Mouse (Mus musculus): ENCODE measurements at regions not wholly inside any gene's neighbourhood (a gene's known extent, or its start where the extent isn't known, plus 50 kb on each side); places are given as distances from the start of the nearest gene placed in this dataset.

DNA sequence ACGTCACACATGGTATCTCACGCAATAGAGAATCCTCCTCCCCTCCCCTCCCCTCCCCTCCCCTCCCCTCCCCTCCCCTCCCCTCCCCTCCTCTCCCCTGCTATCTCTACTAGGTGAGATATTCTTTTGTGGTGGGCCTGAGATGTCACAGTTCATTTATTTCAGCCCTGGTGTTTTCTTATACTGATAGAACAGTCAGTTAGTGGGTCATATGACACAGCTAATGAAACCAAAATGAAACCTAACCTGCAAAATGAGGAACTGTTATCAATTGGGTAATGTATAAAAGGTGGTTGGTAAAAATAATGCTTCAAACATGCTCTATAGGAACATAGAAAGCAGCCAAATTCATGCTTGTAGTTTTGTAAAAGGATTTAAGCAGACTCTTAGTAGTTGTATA, 174.5 kb upstream of the Syt1 start:
- DNase-seq (ENCODE audit: low spot score in 2 of 2) = no peak

DNA sequence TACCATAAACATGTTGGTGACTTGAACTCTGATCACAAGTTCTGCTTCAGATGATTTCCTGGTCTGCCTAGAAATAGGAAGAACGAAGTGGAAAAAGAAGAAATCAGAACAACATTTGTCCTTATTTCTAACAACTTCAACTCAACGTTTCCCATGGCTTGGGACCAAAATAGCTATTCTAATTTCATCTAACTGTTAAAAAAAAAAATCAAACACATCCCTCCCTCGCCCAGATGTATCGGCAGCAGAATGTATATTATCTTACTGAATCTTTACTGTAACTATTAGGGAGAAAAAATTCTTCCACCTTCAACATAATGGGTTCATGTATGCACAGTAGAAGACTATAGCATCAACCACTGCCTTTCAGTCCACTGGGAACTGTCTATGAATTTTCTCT, 169.7 kb upstream of the Syt1 start:
- no peak for DNase-seq (ENCODE audit: low spot score in 2 of 2)

DNA sequence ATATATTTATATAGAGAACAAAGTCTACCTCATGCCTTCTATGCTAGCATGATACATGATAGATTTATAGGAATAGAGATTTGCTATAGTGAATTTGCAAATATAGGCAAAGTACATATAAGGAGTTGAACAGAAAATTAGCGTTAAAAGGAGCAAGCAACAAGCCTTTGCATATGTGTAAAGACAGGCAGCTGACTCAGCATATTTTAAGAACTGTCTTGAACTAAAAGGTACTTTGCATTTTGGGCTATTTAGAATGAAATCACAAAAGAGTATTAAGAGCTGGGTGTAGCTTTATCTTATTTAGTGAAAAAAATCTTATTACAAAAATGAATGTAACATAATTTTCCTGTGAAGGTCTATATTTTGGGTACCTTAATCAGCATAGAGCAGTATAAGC, 149.9 kb upstream of the Syt1 start:
- DNase-seq (ENCODE audit: low spot score in 2 of 2) = no peak

DNA sequence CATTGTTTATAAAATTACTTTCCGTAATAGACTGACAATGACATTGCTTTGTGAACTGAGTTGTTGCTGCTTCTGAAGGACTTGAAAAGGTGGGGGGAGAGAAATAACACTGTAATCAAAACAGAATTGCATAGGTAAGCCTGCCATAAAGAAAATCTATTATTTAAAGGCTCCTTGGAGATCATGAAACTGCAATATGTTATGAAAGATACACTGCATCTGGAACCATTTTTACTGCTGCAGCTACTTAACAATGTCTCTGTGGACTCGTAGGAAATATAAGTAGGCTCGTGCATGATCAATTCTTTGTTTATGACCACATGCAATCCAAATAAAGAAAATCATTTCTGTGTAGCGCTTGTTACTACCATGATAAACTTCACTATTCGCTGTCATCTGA, 145.0 kb upstream of the Syt1 start:
- no peak for DNase-seq (ENCODE audit: low spot score in 2 of 2)

DNA sequence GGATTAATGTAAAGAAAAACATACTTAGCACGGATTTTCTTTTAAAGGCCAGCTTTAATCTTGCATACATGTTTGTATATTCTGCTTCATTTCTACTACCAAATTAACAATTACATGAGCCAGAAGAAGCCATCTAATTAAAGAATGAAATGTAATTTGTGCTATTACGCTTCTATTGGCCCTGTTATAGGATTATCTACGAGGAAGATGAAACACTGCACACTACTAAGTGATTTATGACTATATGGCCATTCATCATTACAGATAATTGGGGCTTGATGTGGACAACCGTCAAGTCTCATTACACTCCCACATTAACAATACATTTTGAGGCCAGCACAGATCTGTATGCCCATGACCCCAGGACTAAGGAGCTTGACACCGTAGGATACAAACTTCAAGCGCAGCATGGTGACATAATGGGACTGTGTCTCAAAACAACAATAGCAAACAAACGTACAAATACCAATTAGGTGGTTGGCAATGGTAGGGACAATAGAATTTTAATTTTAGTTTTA, 129.7 kb upstream of the Syt1 start:
- DNase-seq (ENCODE audit: low spot score in 2 of 2) = no peak

DNA sequence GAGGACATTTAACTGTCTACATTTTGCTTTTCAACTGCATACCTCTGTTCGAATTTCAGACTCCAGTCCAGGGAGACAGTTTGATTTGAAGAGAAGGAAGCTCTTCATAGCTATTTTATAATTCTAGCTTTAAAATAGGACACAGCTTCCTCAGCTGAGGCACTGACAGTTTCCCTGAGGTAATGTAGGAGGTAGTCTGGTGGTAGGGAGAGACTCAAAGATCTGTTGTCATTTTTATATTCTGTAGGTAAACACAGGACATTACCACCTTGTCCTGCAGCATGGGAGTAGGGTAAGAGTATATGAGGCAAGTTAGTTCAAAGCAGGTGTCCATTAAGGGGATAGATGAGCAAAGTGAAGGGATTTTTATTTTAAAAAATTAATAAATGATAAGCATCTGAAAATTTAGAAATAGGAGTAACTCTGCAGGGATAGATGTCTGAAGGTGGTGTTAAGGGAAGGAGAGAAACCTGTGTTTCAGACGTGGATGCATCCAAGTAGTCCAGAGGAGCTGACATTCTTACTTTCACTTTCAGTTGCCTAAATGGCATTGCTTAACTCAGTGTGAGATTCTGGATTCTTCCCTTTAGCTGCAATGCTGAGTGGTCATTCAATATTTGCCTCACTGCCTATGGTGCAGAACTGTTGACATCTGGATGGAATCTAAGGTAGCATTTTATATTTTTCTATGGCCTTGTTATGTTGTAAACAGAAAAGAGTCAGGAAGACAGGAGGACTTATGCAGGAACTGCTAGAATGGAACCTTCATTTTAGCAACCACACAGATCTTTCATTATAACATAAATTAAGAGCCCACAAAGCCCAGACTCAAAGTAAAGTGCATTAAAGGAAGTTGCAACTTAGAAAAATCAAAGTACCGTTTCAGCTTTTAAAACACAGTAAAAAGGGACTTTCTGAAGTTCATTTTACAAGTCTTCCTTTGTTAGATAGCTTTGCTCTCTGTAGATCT, 126.3 kb upstream of the Syt1 start:
- DNase-seq (ENCODE audit: low spot score in 2 of 2) = no peak

DNA sequence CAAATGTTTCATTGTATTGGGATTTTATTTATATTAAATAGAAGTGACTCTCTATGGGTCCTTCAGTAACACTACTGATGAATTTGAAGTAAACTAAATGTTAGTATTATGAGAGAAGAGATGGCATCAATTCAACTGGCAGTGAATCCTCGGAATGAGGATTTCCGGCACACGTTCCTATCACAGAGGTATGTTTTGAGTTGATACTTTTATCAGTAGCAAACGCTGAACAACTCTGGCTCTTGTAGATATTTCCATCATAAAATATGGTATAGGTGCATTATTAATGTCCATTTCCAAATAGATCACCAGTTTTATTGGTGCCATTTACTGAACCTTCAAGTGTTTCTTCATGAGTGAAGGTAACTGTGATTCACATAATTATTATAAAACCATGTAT, 123.7 kb upstream of the Syt1 start:
- no peak for DNase-seq (ENCODE audit: low spot score in 2 of 2)

DNA sequence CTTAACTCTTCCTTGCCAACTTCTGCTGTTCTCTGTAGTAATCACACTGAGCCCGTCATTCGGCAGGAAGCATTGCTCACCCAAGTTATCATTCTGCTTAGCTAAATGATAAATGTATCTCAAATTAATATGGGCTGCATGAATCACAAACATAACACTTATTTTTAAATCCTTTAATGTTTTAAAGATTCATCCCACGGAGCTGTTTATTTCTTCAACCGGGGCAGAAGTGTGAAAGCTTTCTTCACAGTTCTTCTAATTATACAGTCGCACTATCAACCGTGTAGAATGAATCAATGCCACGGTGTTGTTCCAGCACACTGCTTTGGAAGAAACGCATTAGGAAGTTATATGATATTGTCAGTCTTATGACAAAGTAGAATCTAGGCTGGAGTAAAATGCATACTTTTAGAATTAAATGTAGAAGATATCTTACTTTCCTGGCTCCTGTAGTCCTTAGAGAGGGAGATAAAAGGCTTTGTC, 121.3 kb upstream of the Syt1 start:
- no peak for DNase-seq (ENCODE audit: low spot score in 2 of 2)

DNA sequence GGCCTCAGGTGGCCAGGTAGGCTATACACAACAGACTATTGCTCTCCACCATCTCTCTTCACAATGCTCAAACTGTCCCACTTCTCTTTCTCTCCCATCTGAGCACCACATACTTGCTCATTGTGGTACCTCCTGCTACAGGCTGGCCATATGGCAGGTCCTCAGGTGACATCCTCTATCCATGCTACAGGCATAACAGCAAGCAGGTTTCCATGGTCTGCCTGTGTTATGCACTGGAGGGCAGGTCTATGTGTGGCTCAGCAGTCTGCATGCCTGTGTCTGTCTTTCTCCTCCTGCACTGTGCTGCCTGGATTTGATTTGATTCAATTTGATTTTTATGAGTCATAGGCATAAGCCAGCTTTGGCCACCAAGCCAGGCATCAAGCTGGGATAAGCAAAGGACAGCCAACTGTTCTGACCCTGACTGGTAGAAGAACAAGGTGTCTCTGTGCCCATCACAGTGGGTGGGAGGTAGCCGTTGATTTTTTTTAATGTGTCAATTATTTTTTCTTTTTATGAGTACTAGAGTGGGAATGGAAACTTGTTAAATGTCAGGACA, 118.8 kb upstream of the Syt1 start:
- no peak for DNase-seq (ENCODE audit: low spot score in 2 of 2)

DNA sequence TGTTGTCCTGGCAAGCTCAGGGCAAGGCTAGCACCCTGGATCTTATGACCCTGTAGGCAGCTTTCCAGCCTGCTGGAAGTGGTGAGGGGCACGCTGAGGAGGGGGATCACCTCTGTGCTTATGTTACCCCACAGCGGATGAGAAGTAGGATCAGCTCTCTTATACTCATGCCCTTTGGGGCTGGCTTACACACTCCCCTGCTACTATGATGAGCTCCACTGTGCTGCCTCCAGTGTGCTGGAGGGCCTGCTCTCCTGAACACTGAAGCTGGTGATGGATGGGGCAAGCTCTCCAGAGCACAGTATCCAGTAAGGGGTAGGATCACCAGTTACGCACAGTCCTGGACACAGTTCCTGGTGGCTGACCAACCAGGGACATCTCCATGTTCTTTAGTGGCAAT, 118.3 kb upstream of the Syt1 start:
- no peak for DNase-seq (ENCODE audit: low spot score in 2 of 2)

DNA sequence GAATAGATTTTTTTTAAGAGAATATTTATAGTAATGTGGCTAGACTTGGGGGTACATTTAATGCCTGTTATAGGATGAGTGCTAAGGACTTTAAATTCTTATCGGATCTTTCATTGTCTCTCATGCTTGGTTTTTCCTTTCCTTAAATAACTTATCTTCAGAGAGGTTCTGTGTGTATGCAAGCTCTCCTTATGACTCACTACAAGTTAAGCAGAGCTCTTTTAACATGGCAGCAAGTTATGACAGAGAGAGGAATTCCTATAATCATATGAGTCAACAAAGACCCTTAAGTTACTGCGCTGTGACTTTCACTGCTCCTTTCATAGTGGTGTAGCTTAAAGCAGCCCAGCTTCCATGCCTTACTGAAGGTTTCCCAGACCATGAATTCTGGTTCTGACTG, 115.9 kb upstream of the Syt1 start:
- no peak for DNase-seq (ENCODE audit: low spot score in 2 of 2)

DNA sequence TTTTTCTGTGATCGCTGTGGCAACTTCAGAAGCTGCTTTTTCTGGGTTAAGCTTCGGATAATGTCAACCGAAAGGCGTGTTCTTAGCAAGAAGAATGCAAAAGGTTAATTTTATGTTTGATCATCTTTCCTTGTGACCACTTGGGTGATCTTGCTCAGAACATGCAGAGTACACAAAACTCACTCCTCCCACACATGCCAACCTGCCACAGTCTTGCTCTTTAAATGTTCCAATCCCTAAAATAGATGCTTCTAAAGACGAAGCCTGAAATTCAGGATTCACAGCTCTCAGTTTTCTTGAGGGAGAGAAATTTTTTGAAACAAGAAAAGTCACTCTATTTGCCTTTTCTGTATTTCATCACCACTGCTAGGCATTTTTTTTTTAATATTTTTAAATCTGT, 106.4 kb upstream of the Syt1 start:
- DNase-seq (ENCODE audit: low spot score in 2 of 2) = no peak

DNA sequence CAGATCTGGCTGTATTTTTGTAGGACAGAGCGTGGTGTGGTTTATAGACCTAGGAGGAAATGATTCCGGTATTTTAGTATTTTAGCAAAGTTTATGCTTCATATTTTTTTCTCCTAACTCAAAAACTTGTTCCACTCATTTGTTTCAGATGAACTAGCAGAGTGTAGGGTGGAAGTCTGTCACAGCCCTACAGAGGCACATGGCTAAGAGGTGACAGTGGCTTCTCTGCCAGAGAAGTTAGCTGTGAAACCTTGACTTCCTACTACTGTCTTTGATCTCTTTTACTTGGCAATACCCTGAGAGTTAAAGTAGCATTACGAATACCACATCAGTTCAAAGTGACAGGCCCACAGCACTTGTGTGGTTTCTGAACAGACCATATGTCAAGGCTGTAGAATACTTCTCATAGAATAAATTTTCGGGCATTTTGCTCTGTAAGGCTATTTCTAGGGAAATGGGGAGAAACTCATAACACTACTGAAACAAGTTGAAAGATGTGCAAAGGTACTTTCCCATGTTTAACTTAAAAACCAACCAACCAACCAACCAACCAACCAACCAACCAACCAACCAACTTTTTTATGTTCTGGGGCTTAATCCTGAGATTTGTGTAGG, 104.3 kb upstream of the Syt1 start:
- no peak for DNase-seq (ENCODE audit: low spot score in 2 of 2)

DNA sequence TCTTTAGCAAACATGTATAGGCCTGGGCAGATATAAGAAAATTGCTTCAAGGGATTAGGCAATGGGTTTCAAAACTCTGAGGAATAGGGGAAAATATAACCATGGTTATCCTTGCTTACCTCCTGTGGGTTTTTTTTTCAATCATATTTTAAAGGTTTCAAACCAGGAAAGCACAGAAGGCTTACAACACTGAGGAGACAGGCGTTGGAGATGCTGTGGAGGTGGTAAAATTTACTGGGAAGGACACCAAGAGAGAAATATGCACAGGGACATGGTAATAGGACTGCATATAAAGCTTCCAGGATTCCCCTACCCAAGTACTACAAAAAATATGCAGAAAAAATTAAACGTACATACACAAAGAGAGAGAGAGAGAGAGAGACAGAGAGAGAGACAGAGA, 95.0 kb upstream of the Syt1 start:
- DNase-seq (ENCODE audit: low spot score in 2 of 2) = no peak

DNA sequence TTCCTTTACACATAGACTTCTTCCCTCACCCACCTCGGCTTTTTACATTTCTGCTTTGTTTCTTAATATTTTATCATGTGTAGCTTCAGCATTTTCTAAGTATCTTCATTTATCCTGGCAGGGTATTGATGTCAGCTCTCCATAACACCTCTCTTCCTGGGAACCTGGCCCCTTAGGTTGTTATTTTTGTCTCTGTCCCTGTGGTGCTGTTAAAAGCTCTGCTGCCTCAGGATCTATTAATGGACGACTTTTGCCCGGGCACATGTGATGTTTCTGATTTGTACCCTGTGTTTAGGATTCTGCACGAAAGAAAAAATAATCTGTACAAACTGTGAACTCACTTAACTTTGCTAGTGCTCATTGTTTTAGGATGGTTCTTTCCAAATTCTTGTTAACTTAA, 81.4 kb upstream of the Syt1 start:
- no peak for DNase-seq (ENCODE audit: low spot score in 2 of 2)

DNA sequence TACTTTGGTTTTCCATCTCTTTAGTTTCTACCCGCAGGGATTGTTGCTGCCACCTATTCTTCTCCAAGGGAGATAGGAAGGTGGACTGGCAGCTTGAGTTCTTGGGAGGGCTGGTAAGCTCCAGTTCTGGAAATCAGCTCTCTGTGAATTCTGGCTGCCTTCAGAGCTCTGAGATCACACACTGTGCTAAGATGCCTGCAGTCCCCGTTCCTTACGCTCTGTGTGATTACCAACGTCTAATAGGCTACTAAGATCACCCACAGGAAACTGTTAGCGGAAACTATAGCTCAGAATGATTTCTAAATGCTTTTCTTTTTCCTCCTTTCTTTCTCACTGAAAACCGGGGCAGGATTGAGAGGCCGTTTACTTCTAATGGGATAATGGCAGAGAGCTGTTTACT, 69.0 kb upstream of the Syt1 start:
- no peak for DNase-seq (ENCODE audit: low spot score in 2 of 2)

DNA sequence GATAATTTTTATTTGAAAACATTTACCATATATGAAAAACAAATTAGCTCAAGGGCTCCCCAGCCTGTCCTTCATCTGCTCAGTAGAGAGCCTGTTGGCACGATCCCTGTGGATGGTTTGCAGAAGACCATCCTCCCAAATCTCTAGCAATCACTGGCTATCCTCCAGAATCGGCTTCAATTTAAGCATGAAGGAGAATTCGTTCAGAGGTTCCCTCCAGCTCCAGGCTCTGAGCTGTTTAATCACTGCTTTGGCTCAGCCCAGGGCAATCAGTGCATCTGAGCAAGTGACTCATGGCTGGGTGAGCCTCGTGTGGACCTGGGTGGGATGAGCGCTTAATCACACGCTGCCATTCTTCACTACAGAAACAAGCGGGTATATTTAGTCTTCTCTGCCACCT, 63.4 kb upstream of the Syt1 start:
- no peak for DNase-seq (ENCODE audit: low spot score in 2 of 2)

All from spleen, postnatal 10 days (tissue).